Mouse (Mus musculus) heart, postnatal 25 days (tissue): ENCODE measurements at regions not wholly inside any gene's neighbourhood (a gene's known extent, or its start where the extent isn't known, plus 50 kb on each side); places are given as distances from the start of the nearest gene placed in this dataset.

Experiments
- DNase-seq: peaks from one replicate; pipeline ENCODE4 v3.0.0; 2022; ENCODE audit warnings: low spot score
- intact Hi-C: fragments of 180-260 bp; cut with DNase I; formaldehyde crosslinking; loops from one replicate; pipeline ENCODE4 v1.15.1; 2025

GRCm38 (mm10) chr2:18617520-18617919 is 54.7 kb upstream of the Commd3 start:
- DNase-seq, result no peak
- intact Hi-C loops, result no loop called here

GRCm38 (mm10) chr2:18609868-18610185 is 62.4 kb upstream of the Commd3 start:
- intact Hi-C loops, result loop anchor here (5.0 kb wide), 3 partner anchors 62 to 147 kb away; partner anchors contain the start of gene Commd3
- no peak for DNase-seq

GRCm38 (mm10) chr2:18609075-18609867 is 62.9 kb upstream of the Commd3 start:
- peak; percentile 2 for DNase-seq
- intact Hi-C loops, result loop anchor here (5.0 kb wide), 3 partner anchors 63 to 148 kb away; partner anchors contain the start of gene Commd3

GRCm38 (mm10) chr2:18608260-18609074 is 63.7 kb upstream of the Commd3 start:
- intact Hi-C loops, result loop anchor here (5.0 kb wide), 3 partner anchors 64 to 149 kb away; partner anchors contain the start of gene Commd3

GRCm38 (mm10) chr2:18607586-18608259 is 64.5 kb upstream of the Commd3 start:
- DNase-seq, result no peak
- intact Hi-C loops, result loop anchor here (5.0 kb wide), 3 partner anchors 65 to 150 kb away; partner anchors contain the start of gene Commd3

More at GRCm38 (mm10) chr2:18608260-18609074, 63.7 kb upstream of the Commd3 start:
- peak; percentile 6 for DNase-seq

- DNase-seq, result no peak
- intact Hi-C loops, result loop anchor here (5.0 kb wide), 3 partner anchors 65 to 150 kb away; partner anchors contain the start of gene Commd3
Observed at GRCm38 (mm10) chr2:18607088-18607487, 65.1 kb upstream of the Commd3 start.

GRCm38 (mm10) chr2:18592221-18592620 is 80.0 kb upstream of the Commd3 start:
- DNase-seq, result no peak
- intact Hi-C loops, result no loop called here

GRCm38 (mm10) chr2:18588232-18588631 is 84.0 kb upstream of the Commd3 start:
- no peak for DNase-seq
- intact Hi-C loops, result loop anchor here (5.0 to 10.0 kb wide), 6 partner anchors 84 to 689 kb away; partner anchors contain the start of genes 4930426L09Rik, Commd3, Dnajc1 and Mllt10

- DNase-seq, result no peak
- intact Hi-C loops, result loop anchor here (2.0 to 10.0 kb wide), 7 partner anchors 85 to 690 kb away; partner anchors contain the start of genes 4930426L09Rik, Commd3, Dnajc1 and Mllt10
Observed at GRCm38 (mm10) chr2:18587746-18588231, 84.4 kb upstream of the Commd3 start.

- DNase-seq, result peak; percentile 64
- intact Hi-C loops, result loop anchor here (2.0 to 10.0 kb wide), 7 partner anchors 85 to 690 kb away; partner anchors contain the start of genes 4930426L09Rik, Commd3, Dnajc1 and Mllt10
Observed at GRCm38 (mm10) chr2:18586925-18587724, 85.1 kb upstream of the Commd3 start.

- intact Hi-C loops, result loop anchor here (2.0 to 10.0 kb wide), 7 partner anchors 87 to 692 kb away; partner anchors contain the start of genes 4930426L09Rik, Commd3, Dnajc1 and Mllt10
- DNase-seq, result no peak
Observed at GRCm38 (mm10) chr2:18585564-18586336, 86.4 kb upstream of the Commd3 start.

GRCm38 (mm10) chr2:18558133-18558532 is 114.1 kb upstream of the Commd3 start:
- intact Hi-C loops, result no loop called here
- no peak for DNase-seq

- intact Hi-C loops, result no loop called here
- no peak for DNase-seq
Observed at GRCm38 (mm10) chr2:18547964-18548643, 124.1 kb upstream of the Commd3 start.

GRCm38 (mm10) chr2:18524387-18524786 is 131.8 kb upstream of the Dnajc1 start:
- no peak for DNase-seq
- intact Hi-C loops, result no loop called here

GRCm38 (mm10) chr2:18523911-18524310 is 131.3 kb upstream of the Dnajc1 start:
- DNase-seq, result no peak
- intact Hi-C loops, result no loop called here

- intact Hi-C loops, result no loop called here
- DNase-seq, result no peak
Observed at GRCm38 (mm10) chr2:18513435-18513834, 120.8 kb upstream of the Dnajc1 start.

GRCm38 (mm10) chr2:18509317-18509716 is 116.7 kb upstream of the Dnajc1 start:
- no peak for DNase-seq
- intact Hi-C loops, result no loop called here
